Mouse (Mus musculus) E14TG2a.4 (cell line): Measurements from ENCODE around the gene Stac3.

Experiments used
- CTCF ChIP-seq: conservative IDR thresholded peaks from 2 replicates; pipeline ENCODE4 v1.5.1; 2014; ENCODE audit warnings: low read length
- NANOG ChIP-seq: IDR thresholded peaks from 2 replicates; pipeline ENCODE4 v1.6.1; 2014; ENCODE audit warnings: borderline replicate concordance, low read length, mixed read lengths

GRCm38 (mm10) chr10:127485235-127485634 lies 16.3 kb upstream of the Stac3 start:
- TF ChIP-seq CTCF (no peak), NANOG (no peak)
